Mouse (Mus musculus): ENCODE results near the gene Bcl2l13.
"Not testable (repeated sequence)": the region's sequence is repeated elsewhere in the genome, so short reads cannot be mapped to it uniquely, and the experiment has no call there.

Gene Bcl2l13

DNA sequence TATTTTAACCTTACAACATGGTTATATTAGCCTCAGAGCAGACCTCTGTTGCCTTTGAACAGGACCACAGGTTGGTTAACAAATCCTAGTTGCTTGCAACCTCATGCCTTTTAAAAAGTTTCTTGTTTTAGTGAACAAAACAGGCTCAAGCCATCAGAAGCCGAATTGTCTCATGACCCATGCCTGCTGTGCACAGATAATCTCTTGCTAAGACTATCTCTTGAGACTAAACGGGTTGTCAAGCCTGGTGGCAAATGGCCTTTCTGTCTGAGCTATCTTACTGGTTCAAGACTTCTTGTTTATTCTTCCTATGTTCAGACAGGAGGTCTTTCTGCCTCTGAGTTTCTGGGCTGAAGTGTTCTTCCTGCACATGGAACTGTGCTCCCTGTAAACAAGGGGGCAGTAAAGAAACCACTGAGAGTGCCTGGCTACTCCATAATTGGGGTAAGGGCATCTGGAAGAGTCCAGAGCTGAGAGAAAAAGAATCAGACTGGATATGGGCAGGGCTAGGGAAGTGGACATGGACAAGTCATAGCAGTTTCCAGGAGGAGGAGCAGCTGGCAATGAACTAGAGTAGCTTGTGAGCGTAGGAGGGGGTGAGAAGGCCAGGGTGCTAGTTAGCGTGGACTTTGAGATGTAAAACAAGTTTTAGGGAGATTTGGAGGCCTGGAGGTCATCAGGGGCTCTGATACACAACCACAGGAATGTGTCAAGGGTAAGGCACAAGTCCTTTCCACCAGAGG lies 5.0 kb upstream of the Bcl2l13 start:
- no peak for DNase-seq (ENCODE audit: low read depth, low spot score)

DNA sequence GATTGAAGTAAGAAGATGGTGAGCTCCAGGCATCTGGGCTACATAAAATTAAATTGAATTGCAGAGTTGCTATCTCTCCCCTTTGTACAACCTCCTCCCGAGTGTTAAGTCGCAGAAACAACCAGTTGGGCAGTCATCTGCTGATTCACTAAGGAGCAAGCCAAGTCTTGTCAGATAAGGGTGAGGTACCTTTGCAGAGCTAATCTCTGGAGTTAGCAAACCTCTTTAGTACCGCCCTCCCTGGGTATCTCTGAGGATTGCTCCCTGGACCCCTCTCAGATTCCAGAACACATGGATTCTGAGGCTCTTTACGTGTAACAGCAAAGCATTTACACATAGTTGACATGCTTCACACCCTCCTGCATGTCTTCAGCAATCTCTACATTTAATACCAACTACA lies 3.9 kb upstream of the Bcl2l13 start:
- DNase-seq (ENCODE audit: low read depth, low spot score) = no peak

DNA sequence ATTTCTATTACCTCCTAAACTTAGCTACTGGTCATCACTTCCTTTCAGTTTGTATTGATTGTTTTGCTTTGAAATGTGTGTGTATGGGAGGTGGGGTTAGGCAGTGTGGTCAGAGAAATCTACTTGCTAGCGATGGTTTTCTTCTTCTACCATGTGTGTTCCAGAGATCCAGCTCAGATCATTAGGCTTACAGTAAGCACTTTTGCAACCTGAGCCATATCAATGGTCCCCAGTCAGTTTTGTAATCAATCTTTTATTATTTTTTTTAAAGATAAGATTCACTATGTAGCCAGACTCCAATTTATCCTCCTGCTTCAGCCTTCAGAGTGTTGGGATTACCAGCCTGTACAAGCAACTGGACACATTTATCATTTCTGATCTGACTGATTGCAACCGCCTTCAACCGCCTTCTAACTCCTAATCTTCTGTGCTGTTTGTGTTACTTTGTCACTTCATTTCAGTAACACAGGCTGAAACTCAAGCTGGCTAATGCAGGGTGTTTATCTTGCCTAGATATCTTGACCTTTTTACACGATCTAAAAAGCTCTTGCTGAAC lies 1.2 kb upstream of the Bcl2l13 start:
- no peak for DNase-seq (ENCODE audit: low read depth, low spot score)

DNA sequence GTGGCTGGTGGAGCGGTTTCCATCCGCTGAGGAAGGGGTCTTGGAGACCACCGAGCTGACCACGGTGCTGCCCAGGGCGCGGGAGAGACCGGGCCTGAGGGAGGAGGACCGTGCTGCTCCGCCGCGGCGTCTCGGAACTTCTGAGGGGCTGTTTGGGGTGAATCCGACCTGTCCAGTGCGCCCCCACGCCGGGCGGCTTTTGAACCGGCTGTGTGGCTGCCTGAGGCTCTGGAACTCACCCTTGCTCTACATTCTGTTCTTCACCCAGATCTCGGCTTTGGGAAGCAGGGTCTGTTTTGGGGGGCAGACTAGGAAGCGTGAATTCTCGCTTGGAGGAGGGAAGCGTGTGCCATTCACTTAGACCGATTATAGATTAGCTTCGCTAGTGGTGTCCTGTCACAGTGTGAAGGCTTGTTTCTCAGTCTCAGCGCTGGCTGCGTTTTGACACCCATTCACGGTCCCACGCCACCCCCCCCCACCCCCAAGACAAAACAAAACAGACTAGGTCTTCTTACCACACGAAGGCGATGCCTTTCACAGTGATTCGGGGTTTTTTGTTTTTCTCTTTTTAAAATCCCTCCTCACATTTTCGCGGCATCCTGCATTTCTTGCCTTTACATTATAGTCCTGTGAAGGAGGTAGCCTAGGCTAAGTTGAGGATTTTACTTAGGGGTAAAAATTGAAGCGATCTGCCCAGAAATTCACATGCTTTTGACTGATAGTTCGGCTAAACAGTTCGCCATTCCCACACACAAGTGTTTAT lies 558 bp downstream of the Bcl2l13 start:
- peak; percentile 68 for DNase-seq (ENCODE audit: low read depth, low spot score)

DNA sequence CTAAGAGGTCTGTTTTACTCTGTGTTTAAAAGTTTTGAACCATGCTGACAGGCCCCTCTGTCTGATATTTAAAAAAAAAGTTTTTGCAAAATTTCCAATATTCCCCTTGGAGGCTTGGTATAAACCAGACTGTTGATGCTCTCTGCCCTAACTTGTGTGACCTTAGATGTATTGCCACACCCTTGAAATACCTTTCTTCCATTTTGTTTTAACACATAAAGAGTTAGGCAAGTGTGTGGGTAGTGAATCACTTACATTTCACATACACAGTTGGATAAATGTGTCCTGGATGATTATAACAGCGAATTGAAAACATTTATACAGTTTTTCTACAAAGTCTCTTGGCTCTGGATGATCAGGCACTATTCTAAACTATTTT lies 1.1 kb downstream of the Bcl2l13 start:
- no peak for DNase-seq (ENCODE audit: low read depth, low spot score)

DNA sequence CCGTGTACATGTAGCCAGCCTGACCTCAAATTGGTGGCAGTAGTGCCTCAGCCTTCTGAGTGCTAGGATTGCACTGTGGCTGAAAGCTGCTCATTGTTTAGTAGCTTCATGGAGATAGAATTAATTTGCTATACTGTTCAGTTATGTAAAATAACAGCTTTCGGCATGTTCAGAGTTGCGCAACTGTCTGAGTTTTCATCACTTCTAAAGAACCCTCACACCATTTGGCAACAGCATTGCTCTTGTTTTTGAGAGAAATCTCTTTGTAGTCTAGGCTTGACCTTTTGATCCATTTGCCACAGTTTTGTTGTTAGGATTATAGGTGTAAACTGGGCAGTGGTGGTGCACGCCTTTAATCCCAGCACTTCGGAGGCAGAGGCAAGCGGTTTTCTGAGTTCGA lies 4.2 kb downstream of the Bcl2l13 start:
- DNase-seq (ENCODE audit: low read depth, low spot score) = no peak

DNA sequence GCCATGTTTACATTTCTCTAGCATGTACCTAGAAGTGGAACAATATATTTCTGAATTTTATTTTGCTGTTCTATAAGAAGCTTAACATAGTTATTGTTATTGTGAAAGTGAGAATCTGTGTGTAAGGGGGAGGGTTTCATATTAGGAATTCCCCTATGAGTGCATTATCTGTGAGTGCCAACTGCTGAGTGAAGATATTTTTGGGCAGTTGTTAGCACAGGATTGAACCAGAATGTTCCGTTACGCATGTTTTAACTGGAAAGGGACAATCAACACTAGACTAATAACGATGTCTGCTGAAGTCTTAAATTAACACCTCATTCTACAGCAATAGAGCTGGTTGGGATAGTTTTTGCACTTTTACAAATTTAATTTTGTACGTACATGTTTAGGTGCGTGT lies 5.7 kb downstream of the Bcl2l13 start:
- peak; percentile 27 for DNase-seq (ENCODE audit: low read depth, low spot score)

DNA sequence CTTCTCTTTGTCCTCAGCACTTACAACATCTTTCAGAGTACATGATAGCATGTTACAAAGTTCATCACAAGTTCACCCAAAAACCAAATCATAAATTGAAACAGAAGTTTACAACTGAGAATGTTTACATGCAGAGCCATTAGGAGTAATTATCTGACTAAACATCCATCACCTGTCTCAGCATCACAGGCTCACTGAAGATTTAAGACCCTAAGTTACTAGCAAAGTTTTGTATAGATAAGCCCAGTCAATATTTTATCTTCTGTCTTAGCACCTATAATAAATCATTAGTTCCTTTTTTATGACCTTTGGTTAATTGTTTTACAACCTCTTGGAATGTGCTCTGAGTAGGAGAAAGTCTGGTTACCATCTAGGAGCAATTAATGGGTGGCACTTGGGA lies 14.7 kb downstream of the Bcl2l13 start:
- not testable (repeated sequence) for DNase-seq (ENCODE audit: low read depth, low spot score)

DNA sequence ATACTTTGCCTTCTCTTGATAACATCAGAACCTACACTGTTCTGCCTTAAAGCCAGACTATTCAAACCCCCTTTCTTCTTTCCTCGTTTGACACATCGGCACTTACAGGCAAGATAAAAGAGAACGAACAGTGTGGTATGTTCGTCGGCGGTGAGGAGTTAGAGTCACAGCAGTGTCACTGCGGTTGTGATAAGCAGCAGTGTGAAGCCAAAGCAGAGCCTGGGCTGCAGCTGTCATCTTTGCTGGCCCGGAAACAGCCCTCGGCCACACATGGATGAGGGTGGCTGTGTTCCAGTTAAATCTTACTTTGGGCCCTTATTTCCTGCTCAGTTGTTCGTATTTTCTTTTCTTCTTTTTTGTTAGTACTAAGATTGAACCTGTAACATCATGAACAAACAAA lies 18.4 kb downstream of the Bcl2l13 start:
- DNase-seq (ENCODE audit: low read depth, low spot score) = no peak

DNA sequence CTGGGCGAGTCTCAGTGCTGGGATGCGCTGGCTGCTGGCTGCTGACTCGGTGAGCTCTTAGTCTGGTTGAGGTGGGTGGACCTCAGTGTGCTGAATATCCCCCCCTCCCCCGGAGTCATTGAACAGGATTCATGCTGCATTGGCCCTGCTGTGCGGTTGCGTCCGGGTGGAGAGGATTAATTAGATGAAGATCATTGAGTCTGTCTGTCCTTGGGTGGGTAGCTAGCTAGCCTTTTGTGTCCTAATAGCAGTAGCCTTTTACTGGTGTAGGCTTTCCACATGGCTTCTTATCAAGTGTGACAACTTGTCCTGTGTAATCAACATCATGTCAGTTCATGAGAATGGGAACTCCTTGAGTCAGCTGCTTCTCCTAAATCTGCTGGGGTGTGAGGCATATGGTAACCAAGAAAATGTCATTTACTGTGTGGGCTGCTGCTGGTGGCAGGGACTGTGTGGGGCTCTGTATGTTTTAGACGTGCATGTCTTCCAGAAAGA lies 22.3 kb downstream of the Bcl2l13 start:
- DNase-seq (ENCODE audit: low read depth, low spot score) = no peak

DNA sequence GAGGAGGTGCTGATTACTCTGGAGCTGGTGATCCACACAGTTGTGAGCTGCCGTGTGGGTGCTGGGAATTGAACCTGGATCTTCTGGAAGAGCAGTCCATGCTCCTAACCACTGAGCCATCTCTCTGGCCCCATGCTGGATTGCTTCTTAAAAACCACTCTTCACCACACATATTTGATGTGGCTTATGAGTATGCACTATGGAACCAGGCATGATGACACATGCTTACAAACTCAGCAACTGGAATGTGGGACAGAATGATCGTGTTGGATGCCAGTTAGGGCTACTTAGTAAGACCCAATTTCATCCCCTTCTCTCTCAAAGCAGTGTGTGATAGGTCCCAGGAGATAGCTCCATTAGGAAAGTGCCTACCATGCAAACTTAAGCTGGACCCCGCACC lies 24.1 kb downstream of the Bcl2l13 start:
- no peak for DNase-seq (ENCODE audit: low read depth, low spot score)

DNA sequence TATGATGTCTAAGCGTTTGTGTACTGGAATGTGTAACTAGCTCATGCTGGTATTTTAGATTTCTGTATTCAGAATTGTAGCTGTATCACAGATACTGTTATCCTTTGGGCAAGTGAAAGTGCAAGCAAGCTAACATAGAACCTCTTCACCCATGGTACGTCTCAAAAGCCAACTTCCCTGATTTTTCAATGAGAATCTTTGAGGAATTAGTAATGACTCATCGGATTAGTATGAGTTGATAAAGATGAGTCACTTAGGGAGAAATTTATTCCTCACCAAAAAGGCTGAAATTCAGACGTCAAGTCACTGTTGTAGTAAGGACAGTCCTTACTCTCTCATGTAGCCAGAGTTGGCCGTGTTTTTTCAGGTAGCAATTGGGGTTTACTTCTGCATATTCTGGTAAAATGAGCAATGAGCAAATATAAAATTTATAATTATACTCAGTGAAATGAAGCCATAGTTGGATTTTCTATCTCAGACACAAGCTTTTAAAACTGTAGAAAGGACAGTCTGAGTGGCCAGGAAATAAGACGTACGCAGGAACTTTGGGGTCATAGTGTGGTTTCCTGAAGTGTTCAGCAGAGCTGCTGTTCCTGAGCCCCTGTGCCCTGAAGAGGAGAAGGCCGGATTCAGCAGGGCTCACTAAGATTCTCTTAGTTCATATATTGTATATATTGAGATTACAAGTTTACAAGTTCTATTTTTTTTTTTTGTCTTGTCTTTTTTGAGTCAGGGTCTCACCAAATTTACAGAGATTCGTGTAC lies 30.2 kb downstream of the Bcl2l13 start:
- no peak for DNase-seq (ENCODE audit: low read depth, low spot score)

DNA sequence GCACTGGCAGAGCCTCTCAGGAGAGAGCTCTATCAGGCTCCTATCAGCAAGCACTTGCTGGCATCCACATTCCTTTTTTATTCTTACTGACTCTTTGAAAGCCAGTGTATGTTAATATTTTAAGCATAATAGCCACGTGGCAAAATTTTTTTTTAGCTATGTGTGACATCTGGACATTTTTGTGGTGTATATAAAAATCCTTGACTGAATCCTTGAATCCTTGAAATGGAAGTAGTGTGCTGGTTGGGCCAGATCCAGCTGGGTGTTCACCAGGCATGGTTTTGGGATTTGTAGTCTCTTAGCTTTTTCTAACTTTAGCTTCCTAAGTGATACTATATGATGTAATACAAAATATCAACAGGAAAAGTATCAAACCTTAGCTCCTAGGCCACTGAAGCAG lies 32.8 kb downstream of the Bcl2l13 start:
- DNase-seq (ENCODE audit: low read depth, low spot score) = no peak

DNA sequence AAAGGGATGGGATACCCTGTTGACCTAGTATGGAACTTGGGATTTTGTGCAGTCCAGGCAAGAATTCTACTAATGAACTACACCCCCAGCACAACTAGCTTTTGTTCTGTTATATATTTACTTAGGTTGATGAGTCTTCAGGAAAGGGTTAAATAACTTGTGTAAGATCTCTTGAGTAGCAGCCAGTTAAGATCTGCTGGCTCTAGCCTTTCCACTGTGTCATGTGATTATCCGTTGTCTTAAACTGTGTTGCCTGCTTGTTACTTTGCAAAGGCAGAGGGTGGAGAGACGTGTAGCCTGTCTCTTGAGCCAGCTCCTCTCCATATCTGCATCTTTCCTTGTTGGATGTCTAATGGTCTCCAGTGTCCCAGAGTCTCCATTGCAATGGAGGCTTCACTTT lies 35.3 kb downstream of the Bcl2l13 start:
- DNase-seq (ENCODE audit: low read depth, low spot score) = no peak

DNA sequence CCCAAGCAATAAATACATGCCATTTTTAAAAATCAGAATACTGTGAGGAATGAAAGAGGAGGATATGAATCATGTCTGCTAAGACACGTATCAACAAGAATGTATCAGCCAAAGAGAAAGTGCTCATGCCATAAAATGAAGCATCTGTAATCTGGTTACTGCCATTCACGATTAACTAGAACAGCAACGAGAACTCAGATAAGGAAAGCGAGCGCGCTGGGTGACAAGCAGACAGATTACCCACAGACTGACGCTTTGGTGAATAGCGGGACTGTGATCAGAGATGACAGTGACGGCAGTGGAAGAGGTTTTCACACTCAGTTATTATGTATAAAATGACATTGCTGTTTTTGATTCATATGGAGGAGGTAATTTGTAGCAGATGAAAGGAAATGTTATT lies 37.9 kb downstream of the Bcl2l13 start:
- no peak for DNase-seq (ENCODE audit: low read depth, low spot score)

DNA sequence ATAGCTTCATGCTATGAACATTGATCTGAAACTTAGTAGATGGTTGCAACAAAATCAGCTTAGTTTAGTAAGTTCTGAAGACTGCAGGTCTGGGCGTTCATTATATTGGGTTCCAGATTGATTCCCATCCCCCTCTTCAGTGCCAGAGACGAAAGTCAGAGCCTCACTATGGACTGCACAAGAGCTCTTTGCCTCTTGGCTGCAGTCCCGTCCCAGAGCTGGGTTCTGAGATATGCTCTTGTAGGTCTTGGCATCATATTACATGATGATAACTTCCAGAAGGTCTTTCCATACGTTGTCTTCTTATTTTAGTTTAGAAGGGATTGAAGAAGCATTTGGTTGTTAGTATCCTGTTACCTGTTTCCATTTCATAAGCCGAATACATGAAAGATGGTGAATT lies 43.0 kb downstream of the Bcl2l13 start:
- DNase-seq (ENCODE audit: low read depth, low spot score) = no peak

DNA sequence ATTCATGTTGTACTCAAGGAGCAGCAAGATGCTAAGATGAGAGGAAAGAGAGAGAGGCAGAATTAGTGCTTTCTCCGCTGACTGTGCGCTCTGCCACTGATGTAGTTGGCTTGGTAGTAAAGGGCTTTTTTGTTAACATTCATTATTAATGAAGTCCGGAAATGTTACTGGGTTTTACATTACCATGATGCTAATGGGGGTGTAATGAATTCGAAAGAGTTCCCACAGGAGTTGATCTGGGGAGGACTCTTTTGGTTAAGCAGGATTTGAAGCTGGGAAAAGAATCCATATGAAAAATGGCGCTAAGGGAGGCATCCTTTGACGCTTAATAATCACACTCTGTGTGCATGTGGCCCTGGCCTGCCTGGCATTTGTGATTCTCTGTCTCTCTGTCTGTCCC lies 48.4 kb downstream of the Bcl2l13 start:
- DNase-seq (ENCODE audit: low read depth, low spot score) = no peak

DNA sequence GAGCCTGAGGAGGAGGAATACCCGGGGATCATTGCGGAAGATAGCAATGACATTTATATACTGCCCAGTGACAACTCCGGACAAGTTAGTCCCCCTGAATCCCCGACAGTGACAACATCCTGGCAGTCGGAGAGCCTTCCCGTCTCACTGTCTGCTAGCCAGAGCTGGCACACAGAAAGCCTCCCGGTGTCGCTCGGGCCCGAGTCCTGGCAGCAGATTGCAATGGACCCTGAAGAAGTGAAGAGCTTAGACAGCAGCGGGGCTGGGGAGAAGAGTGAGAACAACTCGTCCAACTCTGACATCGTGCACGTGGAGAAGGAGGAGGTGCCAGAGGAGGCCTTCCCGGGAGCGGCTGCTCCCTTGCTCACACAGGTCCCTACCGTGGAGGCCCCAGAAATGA lies 50.7 kb downstream of the Bcl2l13 start:
- DNase-seq (ENCODE audit: low read depth, low spot score) = no peak

DNA sequence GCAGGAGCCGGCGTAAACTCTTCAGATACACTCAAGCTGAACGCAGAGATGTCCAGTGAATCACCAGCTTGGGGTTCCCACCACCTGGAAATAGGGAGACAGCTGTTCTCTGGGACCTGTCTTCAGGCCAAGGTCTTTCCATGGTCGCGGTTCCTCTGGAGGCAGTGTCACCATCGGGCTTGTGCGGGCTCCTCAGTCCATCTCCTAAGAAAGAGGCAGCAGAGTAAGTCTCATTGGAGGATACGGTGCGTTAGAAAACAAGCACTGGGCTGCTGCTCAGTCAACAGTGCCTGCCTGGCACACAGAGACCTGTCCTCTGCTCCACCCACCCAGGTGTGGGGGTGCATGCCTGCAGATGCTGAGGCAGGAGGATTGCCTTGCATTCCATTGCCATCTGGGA lies 58.1 kb downstream of the Bcl2l13 start:
- no peak for DNase-seq (ENCODE audit: low read depth, low spot score)

DNA sequence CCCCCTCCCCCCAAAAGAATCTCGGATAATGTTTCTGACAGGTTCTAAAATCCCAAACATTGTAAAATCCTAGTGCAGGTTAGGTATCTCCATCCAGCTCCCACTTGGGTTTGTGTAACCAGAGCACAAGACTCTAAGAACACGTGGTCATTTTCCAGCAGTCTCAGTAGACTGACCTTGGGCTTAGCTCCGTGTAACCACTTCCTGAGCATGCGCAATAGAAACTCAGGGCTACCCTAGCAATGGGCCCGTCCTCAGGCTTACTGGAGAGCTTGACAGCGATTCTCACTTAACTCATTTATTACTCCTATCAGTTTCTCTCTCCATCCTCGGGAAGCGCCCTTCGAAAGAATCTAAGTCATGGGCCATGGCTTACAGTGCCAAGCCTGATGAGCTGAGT lies 58.5 kb downstream of the Bcl2l13 start:
- no peak for DNase-seq (ENCODE audit: low read depth, low spot score)

DNA sequence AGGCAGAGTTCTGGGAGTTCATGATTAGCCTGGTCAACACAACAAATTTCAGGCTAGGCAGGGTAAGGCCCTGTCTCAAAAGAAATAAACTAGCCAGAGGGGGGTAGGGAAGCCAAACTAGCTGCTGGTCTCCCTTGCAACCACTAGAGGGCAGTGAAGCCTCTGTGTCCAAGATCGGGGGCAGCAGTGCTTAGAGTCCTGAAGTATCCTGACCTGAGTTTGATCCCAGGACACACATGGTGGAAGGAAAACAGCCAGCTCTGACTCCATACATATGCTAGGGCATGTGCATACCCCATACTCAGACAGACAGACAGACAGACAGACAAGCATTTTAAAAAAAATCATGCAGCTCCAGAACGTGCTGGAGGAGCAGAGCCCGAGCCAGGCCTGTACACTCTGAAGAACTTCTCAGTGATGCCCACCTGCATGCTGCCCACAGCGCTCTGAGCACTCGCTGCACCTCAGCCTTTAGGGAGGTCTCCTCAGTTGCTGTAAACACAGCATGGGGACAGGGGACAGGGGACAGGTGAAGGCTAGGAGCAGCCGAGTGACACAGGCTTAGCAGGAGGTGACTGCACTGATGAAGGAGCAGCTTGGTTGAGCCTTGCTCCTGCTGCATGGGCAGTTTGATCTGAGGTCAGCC lies 62.3 kb downstream of the Bcl2l13 start:
- peak; percentile 74 for DNase-seq (ENCODE audit: low read depth, low spot score)

Measured in CD4-positive, CD25-positive, alpha-beta regulatory T cell, adult 2 months (primary cell).